Mouse (Mus musculus) heart, embryonic 13.5 days (tissue): Measurements from ENCODE around the gene Zfp366. TPM values are rescaled to one million over a fixed set of nuclear protein-coding genes. Genes with fewer than 3 reads are reported as not detected.
A peak's percentile ranks its signal among the peaks of the same experiment; 100 is the strongest.

Experiments
- ATAC-seq: fragments of 200-750 bp; cut with Nextera tagmentation; 2 replicates; pipeline ENCODE4 v1.8.0; 2017; ENCODE audit warnings: moderate TSS enrichment; ENCODE audit not compliant: insufficient number of reproducible peaks, low FRiP score, low TSS enrichment; ENCODE audit errors: extremely low read depth
- H3K27ac ChIP-seq: fragments of 300-500 bp; sonication (generic); replicated peaks from 2 replicates; pipeline ENCODE4 v1.5.1; 2015; ENCODE audit warnings: moderate library complexity, mild to moderate bottlenecking, inconsistent platforms
- H3K27me3 ChIP-seq: fragments of 300-500 bp; sonication (generic); replicated peaks from 2 replicates; pipeline ENCODE4 v1.6.1; 2015; ENCODE audit warnings: mild to moderate bottlenecking, inconsistent platforms
- H3K36me3 ChIP-seq: fragments of 300-500 bp; sonication (generic); 2 replicates; pipeline ENCODE4 v1.6.1; 2015; ENCODE audit warnings: mild to moderate bottlenecking, inconsistent platforms
- H3K4me1 ChIP-seq: fragments of 300-500 bp; sonication (generic); 2 replicates; pipeline ENCODE4 v1.6.1; 2015; ENCODE audit warnings: inconsistent platforms
- H3K4me2 ChIP-seq: fragments of 300-500 bp; sonication (generic); 2 replicates; pipeline ENCODE4 v1.6.1; 2015; ENCODE audit warnings: inconsistent platforms, mild to moderate bottlenecking, moderate library complexity
- H3K4me3 ChIP-seq: fragments of 300-500 bp; sonication (generic); 2 replicates; pipeline ENCODE4 v1.5.1; 2015; ENCODE audit warnings: moderate library complexity, mild to moderate bottlenecking, inconsistent platforms
- H3K9ac ChIP-seq: fragments of 300-500 bp; sonication (generic); 2 replicates; pipeline ENCODE4 v1.6.1; 2015; ENCODE audit warnings: inconsistent platforms, mild to moderate bottlenecking, moderate library complexity
- H3K9me3 ChIP-seq: fragments of 300-500 bp; sonication (generic); 2 replicates; pipeline ENCODE4 v1.6.1; 2016; ENCODE audit warnings: inconsistent platforms
- WGBS: fragments of 180-500 bp; shearing (Covaris S2); methylation state at CpG from one replicate; pipeline ENCODE4 v1.1.7; 2015; ENCODE audit warnings: mixed read lengths; 5-methylcytosine and 5-hydroxymethylcytosine counted together
- polyA plus RNA-seq: library from polyadenylated mRNA; unstranded; fragments of >200 nt; fragmentation: Nextera tagmentation; extraction: Ambion mirVana; gene quantifications from 2 replicates; pipeline ENCODE4 v1.2.1, GENCODE M21; 2015

Gene Zfp366
- polyA plus RNA-seq, 1 experiment from 2014 or later: 0.25 TPM

GRCm38 (mm10) chr13:99187456-99187855 is 2.8 kb downstream of the Zfp366 start:
- Histone ChIP-seq H3K27me3 (no peaks in the 10 kb centered on the region), H3K4me1 (peaks cover 41% of the 10 kb centered on the region), H3K9ac (no peak overlapping the region), H3K9me3 (no peaks in the 10 kb centered on the region), H3K36me3 (no peaks in the 10 kb centered on the region), H3K27ac (no peak overlapping the region), H3K4me2 (no peak overlapping the region), H3K4me3 (no peak overlapping the region)
- 78% methylated on average over 11 of the region's 11 CpGs for WGBS
- no peak for ATAC-seq

GRCm38 (mm10) chr13:99188625-99189024 is 4.0 kb downstream of the Zfp366 start:
- no peak for ATAC-seq
- H3K36me3 ChIP-seq: no peaks in the 10 kb centered on the region
- no peaks in the 10 kb centered on the region for H3K27me3 ChIP-seq
- no peak overlapping the region for H3K4me3 ChIP-seq
- H3K4me1 ChIP-seq: peaks cover 40% of the 10 kb centered on the region
- no peak overlapping the region for H3K27ac ChIP-seq
- H3K9ac ChIP-seq: no peak overlapping the region
- 64% methylated on average over 8 of the region's 8 CpGs for WGBS
- H3K4me2 ChIP-seq: no peak overlapping the region
- no peaks in the 10 kb centered on the region for H3K9me3 ChIP-seq

DNA sequence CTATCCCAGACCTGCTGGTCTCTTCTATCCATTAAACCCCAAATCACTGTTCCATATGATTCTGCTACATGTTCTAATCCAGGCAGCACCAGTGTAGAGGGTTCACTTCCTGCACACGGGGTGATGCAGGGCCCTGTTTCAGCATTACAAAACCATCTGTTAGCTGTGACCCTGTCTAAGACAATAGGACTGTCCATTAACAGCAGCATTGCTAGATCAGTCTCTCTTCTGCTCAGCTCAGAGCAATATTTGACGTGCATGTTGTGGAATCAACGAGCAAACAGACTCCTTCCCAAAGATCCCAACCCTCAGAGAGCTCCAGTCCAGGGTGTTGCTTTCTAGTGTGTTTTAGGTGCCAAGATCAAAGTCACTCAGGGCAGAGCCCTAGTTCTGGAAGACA is 5.0 kb downstream of the Zfp366 start:
- 69% methylated on average over 3 of the region's 3 CpGs for WGBS
- Histone ChIP-seq H3K4me3 (no peak overlapping the region), H3K27me3 (no peaks in the 10 kb centered on the region), H3K9me3 (no peaks in the 10 kb centered on the region), H3K36me3 (no peaks in the 10 kb centered on the region), H3K4me2 (no peak overlapping the region), H3K9ac (peak overlapping the region; percentile 19; the same call in 1 of the 2 replicates), H3K27ac (peak overlapping the region; percentile 71), H3K4me1 (peaks cover 36% of the 10 kb centered on the region)
- ATAC-seq: no peak

DNA sequence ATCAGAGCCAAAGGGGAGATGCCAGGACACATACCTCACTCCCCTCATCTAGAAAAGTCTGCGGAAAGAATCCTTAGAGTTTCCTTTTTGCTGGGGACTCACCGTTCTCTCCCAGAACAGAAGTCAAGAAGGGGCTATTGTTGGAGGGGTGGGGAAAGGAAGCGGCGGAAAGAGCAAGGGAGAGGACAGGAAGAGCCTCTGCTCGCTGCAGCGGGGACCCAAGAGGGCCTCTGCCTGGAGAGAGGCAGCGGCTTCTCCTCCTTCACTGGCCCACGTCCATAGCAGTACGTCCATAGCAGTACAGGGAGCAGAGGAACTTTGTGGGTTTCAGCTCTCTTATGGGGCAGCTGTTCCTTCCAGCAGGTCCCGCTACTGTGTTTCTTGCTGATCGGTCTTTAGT is 5.8 kb downstream of the Zfp366 start:
- H3K27ac ChIP-seq: peak overlapping the region; percentile 71
- H3K9ac ChIP-seq: 0 out of 2 replicates have a peak overlapping the region, but pooled peaks have one; percentile 19
- peaks cover 36% of the 10 kb centered on the region for H3K4me1 ChIP-seq
- H3K27me3 ChIP-seq: no peaks in the 10 kb centered on the region
- no peaks in the 10 kb centered on the region for H3K9me3 ChIP-seq
- ATAC-seq: no peak
- 46% methylated on average over 11 of the region's 11 CpGs for WGBS
- no peak overlapping the region for H3K4me3 ChIP-seq
- H3K4me2 ChIP-seq: peak overlapping the region; percentile 26; the same call in 1 of the 2 replicates
- no peaks in the 10 kb centered on the region for H3K36me3 ChIP-seq

- no peaks in the 10 kb centered on the region for H3K27me3 ChIP-seq
- ATAC-seq: no peak
- peaks cover 36% of the 10 kb centered on the region for H3K4me1 ChIP-seq
- no peak overlapping the region for H3K9ac ChIP-seq
- no peaks in the 10 kb centered on the region for H3K36me3 ChIP-seq
- peak overlapping the region; percentile 71 for H3K27ac ChIP-seq
- H3K4me2 ChIP-seq: no peak overlapping the region
- no peak overlapping the region for H3K4me3 ChIP-seq
- no peaks in the 10 kb centered on the region for H3K9me3 ChIP-seq
- WGBS: 88% methylated on average over 13 of the region's 13 CpGs
These were observed 6.4 kb downstream of the Zfp366 start for GRCm38 (mm10) chr13:99191063-99191462.

- Histone ChIP-seq H3K36me3 (no peaks in the 10 kb centered on the region), H3K9me3 (no peaks in the 10 kb centered on the region), H3K27me3 (no peaks in the 10 kb centered on the region), H3K4me1 (peaks cover 38% of the 10 kb centered on the region), H3K4me2 (no peak overlapping the region), H3K4me3 (no peak overlapping the region), H3K9ac (no peak overlapping the region), H3K27ac (no peak overlapping the region)
- no peak for ATAC-seq
- WGBS: 69% methylated on average over 12 of the region's 12 CpGs
These were observed 11.7 kb downstream of the Zfp366 start for GRCm38 (mm10) chr13:99196314-99196713.

- 52% methylated on average over 4 of the region's 4 CpGs for WGBS
- Histone ChIP-seq H3K4me2 (no peak overlapping the region), H3K27me3 (no peaks in the 10 kb centered on the region), H3K9ac (no peak overlapping the region), H3K27ac (no peak overlapping the region), H3K9me3 (no peaks in the 10 kb centered on the region), H3K4me3 (no peak overlapping the region), H3K4me1 (peaks cover 36% of the 10 kb centered on the region), H3K36me3 (no peaks in the 10 kb centered on the region)
- ATAC-seq: no peak
These were observed 12.2 kb downstream of the Zfp366 start for GRCm38 (mm10) chr13:99196865-99197264.

GRCm38 (mm10) chr13:99201647-99202574 is 17.3 kb downstream of the Zfp366 start:
- H3K27me3 ChIP-seq: no peaks in the 10 kb centered on the region
- no peak overlapping the region for H3K9ac ChIP-seq
- WGBS: 61% methylated on average over 16 of the region's 16 CpGs
- ATAC-seq: no peak
- peak overlapping the region; percentile 55 for H3K27ac ChIP-seq
- H3K9me3 ChIP-seq: no peaks in the 10 kb centered on the region
- no peak overlapping the region for H3K4me2 ChIP-seq
- H3K4me3 ChIP-seq: no peak overlapping the region
- peaks cover 17% of the 10 kb centered on the region for H3K4me1 ChIP-seq
- no peaks in the 10 kb centered on the region for H3K36me3 ChIP-seq

GRCm38 (mm10) chr13:99207214-99207613 is 22.6 kb downstream of the Zfp366 start:
- Histone ChIP-seq H3K36me3 (no peaks in the 10 kb centered on the region), H3K4me3 (no peak overlapping the region), H3K27ac (no peak overlapping the region), H3K27me3 (no peaks in the 10 kb centered on the region), H3K4me1 (peaks cover 6% of the 10 kb centered on the region; the same call in 1 of the 2 replicates), H3K4me2 (no peak overlapping the region), H3K9me3 (no peaks in the 10 kb centered on the region), H3K9ac (no peak overlapping the region)
- ATAC-seq: no peak
- WGBS: 88% methylated on average over 9 of the region's 9 CpGs

GRCm38 (mm10) chr13:99209859-99210258 is 25.2 kb downstream of the Zfp366 start:
- no peaks in the 10 kb centered on the region for H3K27me3 ChIP-seq
- no peak overlapping the region for H3K27ac ChIP-seq
- H3K4me3 ChIP-seq: no peak overlapping the region
- peaks cover 11% of the 10 kb centered on the region for H3K4me1 ChIP-seq
- H3K4me2 ChIP-seq: no peak overlapping the region
- WGBS: 83% methylated on average over 5 of the region's 5 CpGs
- no peak for ATAC-seq
- no peak overlapping the region for H3K9ac ChIP-seq
- no peaks in the 10 kb centered on the region for H3K36me3 ChIP-seq
- no peaks in the 10 kb centered on the region for H3K9me3 ChIP-seq

DNA sequence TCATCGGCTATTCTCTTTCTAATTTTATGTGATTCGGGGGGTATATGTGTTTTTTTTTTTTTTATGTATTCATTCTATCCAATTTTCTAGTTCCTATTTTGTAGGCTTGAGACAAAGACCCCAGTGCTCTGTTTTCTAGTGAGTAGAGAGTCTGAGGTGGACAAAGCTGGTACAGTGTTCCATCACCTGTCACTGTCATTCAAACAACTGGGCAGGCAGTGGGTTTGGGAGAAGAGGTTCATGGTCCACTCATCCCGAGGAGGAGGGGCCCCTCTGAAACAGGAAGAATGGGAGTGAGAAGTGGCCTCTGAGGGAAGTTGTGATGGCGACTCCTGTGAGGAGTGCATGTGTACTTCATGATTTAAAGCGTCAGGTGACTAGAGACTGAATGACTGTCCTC is 26.2 kb downstream of the Zfp366 start:
- peaks cover 11% of the 10 kb centered on the region for H3K4me1 ChIP-seq
- no peaks in the 10 kb centered on the region for H3K9me3 ChIP-seq
- no peak overlapping the region for H3K4me2 ChIP-seq
- H3K4me3 ChIP-seq: no peak overlapping the region
- ATAC-seq: no peak
- no peaks in the 10 kb centered on the region for H3K36me3 ChIP-seq
- no peak overlapping the region for H3K27ac ChIP-seq
- H3K9ac ChIP-seq: no peak overlapping the region
- H3K27me3 ChIP-seq: no peaks in the 10 kb centered on the region
- 71% methylated on average over 5 of the region's 5 CpGs for WGBS

- Histone ChIP-seq H3K4me3 (0 out of 2 replicates have a peak overlapping the region, but pooled peaks have one; percentile 2), H3K4me1 (peaks cover 14% of the 10 kb centered on the region), H3K36me3 (no peaks in the 10 kb centered on the region), H3K4me2 (peak overlapping the region; percentile 49), H3K9me3 (no peaks in the 10 kb centered on the region), H3K27me3 (no peaks in the 10 kb centered on the region), H3K9ac (0 out of 2 replicates have a peak overlapping the region, but pooled peaks have one; percentile 19), H3K27ac (no peak overlapping the region)
- WGBS: 24% methylated on average over 5 of the region's 5 CpGs
- ATAC-seq: no peak
These were observed 28.4 kb downstream of the Zfp366 start for GRCm38 (mm10) chr13:99212976-99213375.
